Mouse (Mus musculus) ovary, postnatal 36 days (tissue): ENCODE data around the gene Stk33.
"Not testable (repeated sequence)": the region's sequence is repeated elsewhere in the genome, so short reads cannot be mapped to it uniquely, and the experiment has no call there.

Experiments
- DNase-seq: peaks from one replicate; pipeline ENCODE4 v3.0.0; 2022; ENCODE audit warnings: low spot score, mixed read lengths

The Stk33 gene

DNA sequence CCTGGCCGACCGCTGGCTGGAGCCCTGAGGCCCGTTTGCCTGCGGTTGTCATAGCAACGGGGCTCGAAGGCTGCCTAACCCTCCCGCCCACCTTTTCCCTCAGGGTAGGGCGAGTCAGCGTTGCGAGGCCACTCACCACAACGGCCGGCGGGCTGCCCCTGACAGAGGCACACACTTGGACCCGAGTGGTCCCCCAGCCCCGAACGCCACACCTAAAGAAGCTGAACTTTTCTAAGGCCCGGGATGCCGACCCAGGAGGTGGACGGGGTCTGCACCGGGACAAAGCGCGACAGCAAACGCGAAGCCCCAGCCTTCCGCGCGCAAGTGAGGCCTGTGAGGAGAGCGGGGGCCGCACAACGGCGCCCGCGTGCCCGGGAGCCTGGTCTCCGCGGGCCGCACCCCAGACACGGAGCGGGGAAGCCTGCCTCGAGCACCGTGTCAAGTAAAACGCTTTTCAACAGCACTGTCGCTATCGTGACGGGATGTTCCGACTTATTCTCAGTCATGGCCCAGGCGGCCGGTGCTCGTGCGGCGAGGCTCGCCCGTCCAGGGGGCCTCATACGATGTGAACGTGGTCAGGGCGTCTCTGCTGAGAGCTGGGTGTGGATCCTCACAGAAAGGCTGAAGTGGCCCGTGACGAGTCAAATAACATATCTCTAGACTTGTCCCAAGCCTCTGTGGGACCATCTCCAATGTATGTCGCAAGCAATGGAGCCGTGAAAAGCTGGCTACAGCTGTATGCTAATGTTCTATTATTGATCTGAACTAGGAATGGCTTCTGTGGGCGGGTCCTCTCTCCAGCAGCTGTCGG, at the start of gene Stk33:
Gene Stk33 (minus strand): TSS at position 301 of the 811 bp plus-strand sequence.
- DNase-seq: peak; percentile 60

DNA sequence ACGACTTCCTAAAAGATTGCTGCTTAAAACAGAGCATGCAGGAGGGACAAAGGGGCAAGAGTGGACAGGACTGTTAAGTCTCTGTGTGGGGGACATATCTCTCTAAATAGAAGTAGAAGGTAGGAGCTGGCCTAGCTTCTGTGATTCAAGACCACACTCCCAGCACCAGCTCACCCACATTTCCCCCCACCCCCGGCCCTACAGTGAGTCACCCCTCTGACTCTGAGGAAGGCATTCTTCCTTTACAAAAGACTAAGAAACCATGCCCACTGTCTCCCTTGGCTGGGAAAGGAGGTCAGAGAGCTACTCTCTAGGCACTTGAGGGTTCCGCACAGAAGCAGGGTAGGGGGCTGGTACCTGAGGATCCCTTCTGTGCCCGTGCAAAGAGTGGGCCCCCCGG, 45.3 kb upstream of the Stk33 start:
- no peak for DNase-seq

- no peak for DNase-seq
Measured at GRCm38 (mm10) chr7:109480765-109481197, 41.9 kb upstream of the Stk33 start.

GRCm38 (mm10) chr7:109477926-109478325, 39.0 kb upstream of the Stk33 start:
- no peak for DNase-seq

- no peak for DNase-seq
Measured at GRCm38 (mm10) chr7:109470700-109471099, 31.8 kb upstream of the Stk33 start.

DNA sequence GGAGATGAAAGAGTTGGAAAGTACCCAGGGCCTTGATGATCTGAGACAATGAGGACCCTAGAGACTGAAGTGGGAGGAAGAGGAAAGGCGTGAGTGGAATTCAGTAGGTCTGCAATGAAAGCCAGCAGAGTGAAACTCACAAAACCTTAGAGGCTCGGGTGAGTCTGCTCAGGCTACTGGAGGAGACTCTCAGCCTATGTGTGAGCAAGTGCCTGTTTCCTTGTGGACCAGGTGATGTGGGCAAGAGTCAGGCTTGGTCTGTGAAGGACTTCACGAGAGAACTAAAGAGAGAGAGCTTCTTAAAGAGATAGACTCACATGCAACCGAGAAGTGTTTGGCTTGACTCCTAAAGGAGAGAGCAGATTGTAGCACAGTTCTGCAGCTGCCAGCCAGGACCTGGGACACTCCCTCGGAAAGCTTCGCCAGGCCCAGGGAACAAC, 29.4 kb upstream of the Stk33 start:
- DNase-seq: no peak

DNA sequence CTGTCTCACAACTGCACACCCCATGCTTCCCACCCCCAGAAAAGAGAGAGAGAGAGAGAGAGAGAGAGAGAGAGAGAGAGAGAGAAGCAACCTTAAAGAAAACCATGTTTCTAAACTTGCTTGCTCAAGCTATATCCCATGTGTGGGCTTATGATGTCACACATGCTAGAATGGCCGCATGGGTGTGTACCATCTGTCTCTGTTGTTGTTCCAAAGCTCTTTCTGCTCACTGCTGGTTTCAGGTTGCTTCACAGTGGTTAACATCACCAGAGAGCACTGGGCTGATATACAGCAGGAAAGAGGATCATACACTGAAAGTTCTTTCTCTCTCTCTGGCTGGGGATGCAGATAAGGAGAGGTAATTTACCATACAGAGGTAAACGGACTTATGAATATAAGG, 28.7 kb upstream of the Stk33 start:
- DNase-seq: no peak

GRCm38 (mm10) chr7:109460698-109461097, 21.8 kb upstream of the Stk33 start:
- no peak for DNase-seq

- DNase-seq: no peak
Measured at GRCm38 (mm10) chr7:109456563-109456962, 17.7 kb upstream of the Stk33 start.

- no peak for DNase-seq
Measured at GRCm38 (mm10) chr7:109455748-109456147, 16.9 kb upstream of the Stk33 start.

- DNase-seq: no peak
Measured at GRCm38 (mm10) chr7:109454856-109455255, 16.0 kb upstream of the Stk33 start.

DNA sequence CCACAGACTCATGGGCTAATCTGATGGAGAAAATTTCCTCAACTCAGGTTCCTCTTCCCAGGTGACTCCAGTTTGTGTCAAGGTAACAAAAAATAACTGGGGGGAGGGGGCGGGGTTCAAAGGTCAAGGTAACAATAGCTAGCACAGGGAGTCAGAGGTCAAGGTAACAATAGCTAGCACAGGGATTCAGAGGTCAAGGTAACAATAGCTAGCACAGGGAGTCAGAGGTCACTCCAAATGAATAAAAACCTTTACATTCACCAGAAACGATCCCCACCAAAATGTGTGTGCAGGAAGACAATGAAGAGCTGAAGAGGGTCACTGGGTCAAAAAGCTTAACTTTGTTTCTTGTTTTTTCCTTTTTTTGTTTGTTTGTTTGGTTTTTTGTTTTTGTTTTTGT, 9.2 kb upstream of the Stk33 start:
- no peak for DNase-seq

DNA sequence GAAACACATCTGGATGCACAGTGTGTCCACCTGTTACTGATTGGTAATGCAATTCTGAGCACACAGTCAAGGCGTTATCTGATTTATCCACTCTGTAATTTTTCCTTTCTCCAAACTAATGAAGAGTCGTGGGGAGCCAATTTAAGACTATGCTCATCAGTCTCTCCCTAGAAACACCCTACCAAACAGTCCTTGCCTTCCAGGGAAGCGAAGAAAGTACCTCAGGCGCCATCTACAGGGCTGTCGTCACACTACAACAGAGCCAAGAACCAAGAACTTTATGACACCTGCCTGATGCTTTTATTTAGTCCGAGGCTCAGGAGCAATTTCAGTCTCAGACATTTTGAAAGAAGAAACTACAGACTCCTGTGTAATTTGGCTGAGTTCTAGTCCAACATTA, 6.1 kb upstream of the Stk33 start:
- DNase-seq: peak; percentile 24

DNA sequence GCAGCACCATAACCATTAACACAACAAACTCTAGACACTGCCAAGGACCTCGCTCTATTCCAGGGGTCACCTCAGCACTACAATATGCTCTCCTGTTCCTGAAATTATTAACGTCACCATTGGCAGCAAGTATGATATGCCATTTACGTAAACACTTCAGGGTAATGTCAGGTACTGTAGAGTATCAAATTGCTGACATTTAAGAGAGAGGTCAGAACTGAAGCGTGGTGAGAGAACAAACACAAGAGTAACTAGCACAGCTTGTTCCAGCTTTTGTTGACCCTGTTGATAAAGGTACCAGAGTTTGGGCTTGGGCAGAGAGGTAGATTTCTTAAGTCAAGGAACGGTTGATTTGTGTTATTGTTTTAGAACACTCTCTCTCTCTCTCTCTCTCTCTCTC, 3.9 kb upstream of the Stk33 start:
- no peak for DNase-seq

DNA sequence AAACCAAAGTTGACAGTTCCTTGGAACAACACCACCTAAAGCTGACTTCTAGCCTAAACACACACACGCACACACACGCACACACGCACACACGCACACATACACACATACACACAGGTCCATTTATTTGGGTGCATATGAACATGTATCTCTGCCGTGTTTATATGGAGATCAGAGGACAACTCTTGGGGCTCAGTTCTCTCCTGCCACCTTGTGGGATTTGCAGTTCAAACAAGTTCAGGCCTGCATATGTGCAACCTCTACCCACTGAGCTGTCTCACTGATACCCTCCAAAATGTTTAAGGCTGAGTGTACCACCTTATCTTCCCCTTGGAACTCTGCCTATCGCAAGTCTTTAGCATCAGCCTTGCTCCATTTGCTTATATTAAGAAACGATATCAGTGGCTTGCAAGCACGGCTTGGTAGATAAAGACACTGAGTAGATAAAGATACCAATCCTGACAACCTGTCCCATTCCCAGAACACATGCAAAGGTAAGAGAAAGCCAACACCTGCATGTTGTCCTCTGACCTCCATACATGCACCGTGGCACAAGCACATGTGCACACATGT, 1.9 kb upstream of the Stk33 start:
- no peak for DNase-seq

DNA sequence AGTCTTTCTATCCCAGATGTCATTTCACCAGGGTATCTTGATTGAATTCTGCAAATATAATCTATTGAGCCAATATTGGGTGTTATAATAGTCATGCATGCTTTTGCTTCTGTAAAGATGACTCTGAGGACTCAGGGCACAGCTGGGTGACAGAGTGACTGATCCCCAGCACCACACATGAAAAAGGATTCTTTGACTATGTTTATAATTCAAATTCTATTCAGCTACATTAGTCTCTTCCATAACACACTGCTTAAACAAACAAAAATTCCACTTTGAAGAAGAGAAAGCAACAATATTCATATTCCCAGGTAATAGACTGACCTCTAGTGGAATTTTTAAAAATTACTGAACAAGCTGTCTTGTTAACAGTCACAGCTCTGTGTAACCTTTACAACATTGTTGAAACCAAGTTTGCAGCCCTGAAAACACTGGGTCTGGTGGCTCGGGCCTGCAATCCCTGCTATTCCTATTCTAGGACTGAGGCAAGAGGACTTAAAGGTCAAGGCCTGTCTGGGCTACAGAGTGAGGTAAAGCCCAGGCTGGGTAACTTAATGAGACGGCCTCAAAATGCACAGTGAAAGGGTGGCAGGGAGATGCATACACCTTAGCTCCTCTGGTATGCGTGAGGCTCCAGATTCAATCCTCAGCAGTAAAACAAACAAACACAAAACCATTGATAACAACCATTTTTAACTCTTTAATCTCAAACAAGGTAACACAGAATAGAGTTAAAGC, 14.3 kb downstream of the Stk33 start:
- no peak for DNase-seq

- no peak for DNase-seq
Measured at GRCm38 (mm10) chr7:109422803-109423202, 16.1 kb downstream of the Stk33 start.

DNA sequence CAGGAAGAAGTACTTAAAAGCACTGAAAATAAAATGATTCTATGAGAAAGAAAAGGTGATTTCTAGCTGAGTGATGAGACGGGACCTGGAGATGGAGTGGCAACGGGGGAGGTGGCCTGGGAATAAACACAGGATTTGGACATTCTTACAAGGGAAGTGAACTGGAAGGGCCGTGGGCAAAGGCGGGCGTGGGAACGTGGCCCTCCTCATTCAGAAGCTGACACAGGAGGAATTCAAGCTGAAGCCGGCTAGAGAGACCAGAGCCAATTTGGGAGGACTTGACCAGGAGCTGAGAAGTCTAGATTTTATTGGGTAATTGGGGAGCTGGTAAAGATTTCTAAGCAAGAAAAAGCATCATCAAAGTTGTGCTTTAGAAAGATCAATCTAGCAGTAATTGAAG, 33.4 kb downstream of the Stk33 start:
- no peak for DNase-seq

DNA sequence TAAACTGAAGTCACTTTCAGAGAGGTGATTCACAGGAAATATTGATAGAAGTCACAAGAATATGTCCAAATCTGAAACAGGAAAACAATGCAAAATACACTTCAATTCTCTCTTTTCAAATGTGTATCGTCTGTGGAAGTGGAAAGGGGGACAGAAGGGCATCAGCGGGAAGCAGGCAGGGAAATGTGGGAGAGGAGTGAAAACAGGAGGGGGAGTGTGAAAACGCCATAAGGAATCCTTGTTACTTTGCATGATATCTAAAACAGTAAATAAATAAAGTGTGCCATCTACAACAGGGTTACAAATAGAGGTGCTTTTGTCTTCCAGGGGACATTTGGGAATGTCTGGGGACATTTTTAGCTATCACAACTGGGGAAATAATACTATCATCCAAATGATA, 39.6 kb downstream of the Stk33 start:
- no peak for DNase-seq

GRCm38 (mm10) chr7:109381131-109381530, 57.8 kb downstream of the Stk33 start:
- no peak for DNase-seq

DNA sequence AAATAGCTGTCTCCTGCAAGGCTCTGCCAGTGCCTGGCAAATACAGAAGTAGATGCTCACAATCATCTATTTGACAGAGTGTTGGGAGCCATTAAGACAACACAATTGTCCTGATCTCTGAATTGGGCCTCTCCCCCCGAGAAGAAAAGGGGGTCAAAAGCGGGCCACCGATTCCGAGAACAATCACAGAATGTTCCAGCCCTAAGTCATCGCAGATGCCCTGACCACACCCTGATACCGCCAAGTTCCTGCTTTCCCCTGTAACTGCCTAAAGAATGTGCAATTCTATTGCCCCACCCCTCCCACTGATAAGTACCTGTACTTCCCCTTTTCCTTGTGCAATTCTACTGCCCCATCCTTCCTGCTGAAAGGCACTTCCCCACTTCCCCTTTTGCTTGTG, 65.3 kb downstream of the Stk33 start:
- DNase-seq: not testable (repeated sequence)

GRCm38 (mm10) chr7:109358435-109359187, 80.3 kb downstream of the Stk33 start:
- DNase-seq: no peak
